In the genomic region with DNA sequence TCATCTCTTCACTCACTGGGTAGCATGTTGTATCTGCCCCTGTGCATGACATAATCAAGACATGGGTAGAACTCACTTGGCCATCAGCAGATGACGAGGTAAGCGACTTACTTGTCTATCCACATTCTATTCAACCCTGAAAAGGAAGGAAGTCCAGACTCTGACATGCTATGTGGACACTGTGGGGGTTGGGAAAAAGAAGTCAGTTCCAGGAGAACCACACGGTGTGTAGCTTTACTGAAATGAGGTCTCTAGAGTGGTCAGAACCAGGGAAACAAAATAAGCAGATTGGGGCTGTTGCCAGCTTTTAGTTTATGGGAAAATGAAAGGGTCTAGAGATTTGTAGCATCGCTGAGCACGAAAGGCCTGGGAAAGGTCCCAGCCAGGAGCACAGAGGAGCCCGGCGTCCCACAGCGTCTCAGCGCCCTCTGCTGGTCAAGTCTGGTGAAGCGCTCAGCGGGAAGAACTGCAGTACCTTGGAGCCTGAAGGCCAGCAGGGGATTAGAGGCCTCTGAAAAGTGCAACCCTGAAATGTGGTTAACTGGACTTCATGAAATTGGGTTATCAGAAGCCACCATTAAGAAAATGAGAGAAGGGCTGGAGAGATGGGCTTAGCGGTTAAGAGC, we compare ENCODE assay signal across 8 mouse cellular contexts. TPM values are rescaled to one million over a fixed set of nuclear protein-coding genes. Genes with fewer than 3 reads are reported as not detected.
DNase-seq lines count a peak whose midpoint lies in the region; ATAC-seq lines count a peak whose summit lies in the region.

No protein-coding gene starts in this region.

- 0 out of 2 replicates have a peak overlapping the region, but pooled peaks have one; percentile 18 for H3K4me2 ChIP-seq in heart, embryonic 15.5 days
- no peak overlapping the region for H3K4me2 ChIP-seq in liver, embryonic 13.5 days
- H3K4me2 ChIP-seq in stomach, embryonic 14.5 days (replicated peaks; ENCODE audit: low read depth, low read length), result no peak overlapping the region

- H3K36me3 ChIP-seq in heart, embryonic 15.5 days, result no peaks in the 10 kb centered on the region
- no peaks in the 10 kb centered on the region for H3K36me3 ChIP-seq in liver, embryonic 13.5 days
- H3K36me3 ChIP-seq in stomach, embryonic 14.5 days (ENCODE audit: control insufficient read depth, insufficient read depth, low read length), result no peaks in the 10 kb centered on the region

- H3K4me3 ChIP-seq in heart, embryonic 15.5 days, result no peak overlapping the region
- no peak overlapping the region for H3K4me3 ChIP-seq in liver, embryonic 13.5 days (replicated peaks)
- H3K4me3 ChIP-seq in stomach, embryonic 14.5 days (ENCODE audit: low read depth, low read length), result no peak overlapping the region

- peak; percentile 50; the same call in 1 of the 2 replicates for ATAC-seq in heart, embryonic 15.5 days (replicated peaks; ENCODE audit: insufficient number of reproducible peaks, insufficient read depth, low FRiP score, low read depth)
- ATAC-seq in liver, embryonic 13.5 days (ENCODE audit: low read depth), result peak; percentile 62; the same call in 1 of the 2 replicates
- ATAC-seq in stomach, embryonic 14.5 days (ENCODE audit: insufficient number of reproducible peaks, insufficient read depth, low FRiP score, low read depth), result peak; percentile 76

- 6% methylated on average over 12 of the region's 12 CpGs for WGBS in heart, embryonic 15.5 days
- 2% methylated on average over 12 of the region's 12 CpGs for WGBS in liver, embryonic 13.5 days (ENCODE audit: insufficient replicate concordance)
- 5% methylated on average over 12 of the region's 12 CpGs for WGBS in stomach, embryonic 14.5 days

- H3K4me1 ChIP-seq in heart, embryonic 15.5 days (replicated peaks), result peaks cover 18% of the 10 kb centered on the region
- 0 out of 2 replicates have a peak, but pooled peaks cover 2% of the 10 kb centered on the region for H3K4me1 ChIP-seq in liver, embryonic 13.5 days (replicated peaks)
- no peaks in the 10 kb centered on the region for H3K4me1 ChIP-seq in stomach, embryonic 14.5 days (ENCODE audit: control insufficient read depth, insufficient read depth, low read length)

- no peak overlapping the region for H3K9ac ChIP-seq in heart, embryonic 15.5 days
- H3K9ac ChIP-seq in liver, embryonic 13.5 days, result no peak overlapping the region
- H3K9ac ChIP-seq in stomach, embryonic 14.5 days (replicated peaks; ENCODE audit: low read depth, low read length), result no peak overlapping the region

- H3K9me3 ChIP-seq in heart, embryonic 15.5 days (replicated peaks), result no peaks in the 10 kb centered on the region
- H3K9me3 ChIP-seq in liver, embryonic 13.5 days (replicated peaks), result no peaks in the 10 kb centered on the region
- no peaks in the 10 kb centered on the region for H3K9me3 ChIP-seq in stomach, embryonic 14.5 days (ENCODE audit: control insufficient read depth, low read depth, low read length)

- no peaks in the 10 kb centered on the region for H3K27me3 ChIP-seq in heart, embryonic 15.5 days
- no peaks in the 10 kb centered on the region; the same call in 1 of the 2 replicates for H3K27me3 ChIP-seq in liver, embryonic 13.5 days
- no peaks in the 10 kb centered on the region for H3K27me3 ChIP-seq in stomach, embryonic 14.5 days (ENCODE audit: control insufficient read depth, insufficient read depth, low read length)

- peak; percentile 64 to 70 for DNase-seq in CD8-positive naive resting alpha-beta T cell, adult 2 months (ENCODE audit: low read depth in 2 of 2, low spot score in 2 of 2)
- peak; percentile 12 for DNase-seq in c-Kit-negative CD71-positive TER-119-positive erythroid progenitor cells, embryonic 14.5 days (ENCODE audit: low read depth, low spot score)
- DNase-seq in fibroblast of lung, adult 2 months (ENCODE audit: low read depth), result peak; percentile 61
- DNase-seq in kidney, postnatal 10 days, result peak; percentile 96
- DNase-seq in liver, embryonic 13.5 days, result peak; percentile 56
- DNase-seq in neural tube, embryonic 10.5 days (ENCODE audit: extremely low spot score, low spot score), result peak; percentile 94

- no peak overlapping the region for H3K27ac ChIP-seq in heart, embryonic 15.5 days
- no peak overlapping the region for H3K27ac ChIP-seq in liver, embryonic 13.5 days
- no peak overlapping the region for H3K27ac ChIP-seq in stomach, embryonic 14.5 days (ENCODE audit: low read length)

RNA-seq across cellular contexts. Expression of a gene that starts 14.2 kb away (rescaled TPM):
- polyA plus RNA-seq in heart, embryonic 15.5 days (2015; fragmentation: Nextera tagmentation; extraction: Ambion mirVana), result 70.2 and 75.7 TPM in 2 replicates
- 39.7 and 40.0 TPM in 2 replicates for polyA plus RNA-seq in liver, embryonic 13.5 days (2015; fragmentation: Nextera tagmentation; extraction: Ambion mirVana)
- 48.8 and 54.5 TPM in 2 replicates for polyA plus RNA-seq in stomach, embryonic 14.5 days (2014; fragmentation: Nextera tagmentation; extraction: Ambion mirVana)

RNA-seq across cellular contexts. Expression of a gene that starts 25.3 kb away (rescaled TPM):
- 1.4 and 2.0 TPM in 2 replicates for polyA plus RNA-seq in heart, embryonic 15.5 days (2015; fragmentation: Nextera tagmentation; extraction: Ambion mirVana)
- polyA plus RNA-seq in liver, embryonic 13.5 days (2015; fragmentation: Nextera tagmentation; extraction: Ambion mirVana), result 0.03 and 0.09 TPM in 2 replicates
- 4.2 and 4.4 TPM in 2 replicates for polyA plus RNA-seq in stomach, embryonic 14.5 days (2014; fragmentation: Nextera tagmentation; extraction: Ambion mirVana)

RNA-seq across cellular contexts. Expression of a gene that starts 42.8 kb away (rescaled TPM):
- polyA plus RNA-seq in heart, embryonic 15.5 days (2015; fragmentation: Nextera tagmentation; extraction: Ambion mirVana), result 121 and 126 TPM in 2 replicates
- polyA plus RNA-seq in liver, embryonic 13.5 days (2015; fragmentation: Nextera tagmentation; extraction: Ambion mirVana), result 11.9 and 13.2 TPM in 2 replicates
- polyA plus RNA-seq in stomach, embryonic 14.5 days (2014; fragmentation: Nextera tagmentation; extraction: Ambion mirVana), result 48.5 and 57.0 TPM in 2 replicates

Comparison
In these comparisons a context has a peak if more than half of its experiments do, and no peak if none do; other contexts are left out.
1. DNase-seq: peak in every context shown above with its lines; median percentile 96 in kidney, postnatal 10 days; 94 in neural tube, embryonic 10.5 days; 67 in CD8-positive naive resting alpha-beta T cell, adult 2 months; 61 in fibroblast of lung, adult 2 months; 56 in liver, embryonic 13.5 days; 12 in c-Kit-negative CD71-positive TER-119-positive erythroid progenitor cells, embryonic 14.5 days.